Mouse (Mus musculus) adrenal gland, adult 8-10 months (tissue): ENCODE data around the gene Bcar1. TPM values are rescaled to one million over a fixed set of nuclear protein-coding genes. Genes with fewer than 3 reads are reported as not detected.

ENCODE experiments used
- DNase-seq: peaks from one replicate; pipeline ENCODE4 v3.0.0; 2022
- microRNA-seq, 2 experiments: library from miRNA; unstranded; fragments of <30 nt; microRNA quantifications; one replicate each; pipeline ENCODE4 v1.2.0; 2022
- total RNA-seq, 4 experiments: library from RNA; stranded (reverse); gene quantifications; 2 replicates each; pipeline ENCODE4 v1.2.4; 2022

The Bcar1 gene
- total RNA-seq, 4 experiments from 2014 or later = 86.1 to 150 (median 104) TPM

DNA sequence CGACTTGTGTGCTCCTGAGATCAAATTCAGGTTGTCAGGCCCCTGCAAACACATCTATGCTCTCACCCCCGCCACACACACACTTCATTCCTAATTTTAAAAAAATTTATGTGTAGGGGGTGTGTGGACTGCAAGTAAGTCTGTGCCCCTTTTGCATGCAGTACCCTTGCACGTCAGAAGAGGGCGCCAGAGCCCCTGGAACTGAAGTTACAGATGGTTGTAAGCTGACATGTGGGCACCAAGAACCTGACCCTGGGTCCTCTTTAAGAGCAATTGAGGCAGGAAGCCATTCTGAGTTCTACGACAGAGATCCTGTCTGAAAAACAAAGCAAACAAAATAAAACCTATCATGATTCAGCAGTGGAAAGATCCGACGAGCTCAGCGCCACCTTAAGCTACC lies 67.4 kb downstream of the Bcar1 start:
- no peak for DNase-seq

DNA sequence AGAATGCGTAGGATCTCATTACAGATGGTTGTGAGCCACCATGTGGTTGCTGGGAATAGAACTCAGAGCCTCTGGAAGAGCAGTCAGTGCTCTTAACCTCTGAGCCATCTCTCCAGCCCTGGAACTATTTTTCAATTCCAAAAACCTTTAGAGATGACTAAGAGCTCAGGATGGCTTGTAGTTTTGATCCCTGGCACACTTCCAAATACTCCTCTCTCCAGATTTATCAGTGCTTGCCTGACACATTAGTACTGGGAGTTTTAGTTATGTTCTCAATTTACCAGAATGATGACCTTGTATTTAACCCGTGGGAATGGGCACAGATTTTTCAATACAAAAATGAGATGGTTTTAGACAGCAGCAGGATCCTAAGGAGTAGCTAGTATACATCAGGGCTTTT lies 76.9 kb downstream of the Bcar1 start:
- no peak for DNase-seq

- DNase-seq = peak; percentile 67
These were observed 81.1 kb downstream of the Bcar1 start for GRCm38 (mm10) chr8:111662473-111662872.

Small RNA genes within 50 kb of the gene (microRNA-seq; reads per million reads assigned to microRNA genes)
- gene Mir7076 = 0 reads per million in 2 experiments

Other genes starting within 250 kb of the Bcar1 start
- 10 to 100 TPM; 13.4 to 15.9 (median 14.9) TPM for gene Wdr59, start 221.7 kb downstream of the Bcar1 start, total RNA-seq
- gene Znrf1, start 207.7 kb downstream of the Bcar1 start, total RNA-seq = 10 to 100 TPM; 42.2 to 60.4 (median 50.2) TPM
- 100 to 1,000 TPM in 1 of 4 experiments, 10 to 100 TPM in 3; 58.4 to 109 (median 76.4) TPM for gene Ldhd, start 113.4 kb downstream of the Bcar1 start, total RNA-seq
- gene Zfp1, start 100.4 kb downstream of the Bcar1 start, total RNA-seq = 10 to 100 TPM in 2 of 4 experiments, 1 to 10 TPM in 2; 7.9 to 11.6 (median 9.7) TPM
- gene Ctrb1, start 52.8 kb downstream of the Bcar1 start, total RNA-seq = not detected
- 10 to 100 TPM; 65.3 to 81.8 (median 72.3) TPM for gene Cfdp1, start 110.5 kb upstream of the Bcar1 start, total RNA-seq
- 1 to 10 TPM; 6.4 to 9.1 (median 8.5) TPM for gene Tmem170, start 132.9 kb upstream of the Bcar1 start, total RNA-seq
- gene Chst5, start 166.6 kb upstream of the Bcar1 start, total RNA-seq = not detected
- gene Tmem231, start 190.1 kb upstream of the Bcar1 start, total RNA-seq = 10 to 100 TPM in 2 of 4 experiments, 1 to 10 TPM in 2; 6.3 to 12.4 (median 9.5) TPM
- 100 to 1,000 TPM; 168 to 223 (median 188) TPM for gene Gabarapl2, start 196.9 kb upstream of the Bcar1 start, total RNA-seq
- 1 to 10 TPM; 4.4 to 6.1 (median 5.6) TPM for gene Adat1, start 248.5 kb upstream of the Bcar1 start, total RNA-seq